Mouse (Mus musculus) lung, embryonic 14.5 days (tissue): ENCODE results near the gene Iqub. TPM values are rescaled to one million over a fixed set of nuclear protein-coding genes. Genes with fewer than 3 reads are reported as not detected.

Source experiments
- ATAC-seq: fragments of 200-750 bp; cut with Nextera tagmentation; 2 replicates; pipeline ENCODE4 v1.8.0; 2017; ENCODE audit warnings: mild to moderate bottlenecking, moderate TSS enrichment, moderate library complexity; ENCODE audit not compliant: insufficient read depth
- DNase-seq: peaks from one replicate; pipeline ENCODE4 v3.0.0-alpha.2; 2015
- H3K27ac ChIP-seq: fragments of 300-500 bp; sonication (generic); 2 replicates; pipeline ENCODE4 v1.5.1; 2014; ENCODE audit warnings: low read depth, mild to moderate bottlenecking, moderate library complexity
- H3K27me3 ChIP-seq: fragments of 300-500 bp; sonication (generic); 2 replicates; pipeline ENCODE4 v1.6.1; 2014; ENCODE audit warnings: low read length, control low read depth; ENCODE audit not compliant: insufficient read depth
- H3K36me3 ChIP-seq: fragments of 300-500 bp; sonication (generic); 2 replicates; pipeline ENCODE4 v1.6.1; 2014; ENCODE audit warnings: control low read depth; ENCODE audit not compliant: insufficient read depth
- H3K4me1 ChIP-seq: fragments of 300-500 bp; sonication (generic); 2 replicates; pipeline ENCODE4 v1.6.1; 2014; ENCODE audit warnings: antibody characterized with exemption, control low read depth; ENCODE audit not compliant: insufficient read depth
- H3K4me2 ChIP-seq: fragments of 300-500 bp; sonication (generic); 2 replicates; pipeline ENCODE4 v1.6.1; 2014; ENCODE audit warnings: mild to moderate bottlenecking
- H3K4me3 ChIP-seq: fragments of 300-500 bp; sonication (generic); 2 replicates; pipeline ENCODE4 v1.5.1; 2014; ENCODE audit warnings: low read depth, low read length
- H3K9ac ChIP-seq: fragments of 300-500 bp; sonication (generic); 2 replicates; pipeline ENCODE4 v1.6.1; 2014
- H3K9me3 ChIP-seq: fragments of 300-500 bp; sonication (generic); 2 replicates; pipeline ENCODE4 v1.6.1; 2016; ENCODE audit warnings: low read depth, low read length, control low read depth
- CTCF ChIP-seq: IDR thresholded peaks from 2 replicates; pipeline ENCODE4 v1.5.1; 2016; ENCODE audit warnings: antibody characterized with exemption, low read depth
- WGBS: fragments of 180-500 bp; shearing (Covaris S2); extraction: QIAGEN DNeasy Blood & Tissue Kit; methylation state at CpG from one replicate; pipeline ENCODE4 v1.1.7; 2014; 5-methylcytosine and 5-hydroxymethylcytosine counted together
- polyA plus RNA-seq: library from polyadenylated mRNA; unstranded; fragments of >200 nt; fragmentation: Nextera tagmentation; extraction: Ambion mirVana; gene quantifications from 2 replicates; pipeline ENCODE4 v1.2.1, GENCODE M21; 2014

The Iqub gene
- polyA plus RNA-seq, 1 experiment from 2014 or later, result 0.09 TPM

- Histone ChIP-seq H3K4me2 (peak within 1 kb of the TSS; percentile 75), H3K9ac (peak within 1 kb of the TSS; percentile 56), H3K4me1 (peaks cover 5% of the 10 kb centered on the region), H3K27me3 (no peaks in the 10 kb centered on the region), H3K36me3 (peaks cover 9% of the 10 kb centered on the region; the same call in 1 of the 2 replicates), H3K9me3 (no peaks in the 10 kb centered on the region), H3K4me3 (peak within 1 kb of the TSS; percentile 57), H3K27ac (0 out of 2 replicates have a peak within 1 kb of the TSS, but pooled peaks have one; percentile 3)
- DNase-seq, result no peak
- no peak for ATAC-seq
- no peak for TF ChIP-seq CTCF
- WGBS, result 46% methylated on average over 2 of the region's 2 CpGs
Observed at GRCm38 (mm10) chr6:24528064-24528243, 13.1 kb upstream of the Iqub start, which contains the start of gene Asb15. Gene Asb15 (plus strand): TSS chr6:24528144.

- H3K4me2 ChIP-seq, result peak within 1 kb of the TSS; percentile 75
- H3K27ac ChIP-seq, result 0 out of 2 replicates have a peak within 1 kb of the TSS, but pooled peaks have one; percentile 3
- peaks cover 11% of the 10 kb centered on the region; the same call in 1 of the 2 replicates for H3K36me3 ChIP-seq
- TF ChIP-seq CTCF, result 0 out of 2 replicates have a peak, but pooled peaks have one; percentile 12
- H3K27me3 ChIP-seq, result no peaks in the 10 kb centered on the region
- WGBS, result 1% methylated on average over 53 of the region's 53 CpGs
- peak within 1 kb of the TSS; percentile 57 for H3K4me3 ChIP-seq
- ATAC-seq, result peak; percentile 98
- no peaks in the 10 kb centered on the region for H3K9me3 ChIP-seq
- H3K4me1 ChIP-seq, result peaks cover 5% of the 10 kb centered on the region
- H3K9ac ChIP-seq, result peak within 1 kb of the TSS; percentile 56
- peak; percentile 98 for DNase-seq
Observed at GRCm38 (mm10) chr6:24527155-24528063, 12.5 kb upstream of the Iqub start, which contains the start of gene Ndufa5. Gene Ndufa5 (minus strand): TSS chr6:24528013.

- Histone ChIP-seq H3K27me3 (no peaks in the 10 kb centered on the region), H3K27ac (no peak overlapping the region), H3K4me2 (peak overlapping the region; percentile 75; the same call in 1 of the 2 replicates), H3K9ac (no peak overlapping the region), H3K36me3 (peaks cover 28% of the 10 kb centered on the region; the same call in 1 of the 2 replicates), H3K4me1 (peaks cover 5% of the 10 kb centered on the region), H3K4me3 (no peak overlapping the region), H3K9me3 (no peaks in the 10 kb centered on the region)
- DNase-seq, result no peak
- no peak for TF ChIP-seq CTCF
- ATAC-seq, result no peak
- 81% methylated on average over 3 of the region's 3 CpGs for WGBS
Observed at GRCm38 (mm10) chr6:24525705-24526104, 10.8 kb upstream of the Iqub start.

GRCm38 (mm10) chr6:24516197-24516596 is 1.3 kb upstream of the Iqub start:
- peak; percentile 79 for DNase-seq
- H3K9ac ChIP-seq, result no peak overlapping the region
- no peak overlapping the region for H3K27ac ChIP-seq
- H3K4me1 ChIP-seq, result no peaks in the 10 kb centered on the region
- peaks cover 21% of the 10 kb centered on the region for H3K36me3 ChIP-seq
- peak; percentile 73 for ATAC-seq
- H3K4me3 ChIP-seq, result no peak overlapping the region
- 41% methylated on average over 2 of the region's 2 CpGs for WGBS
- no peaks in the 10 kb centered on the region for H3K9me3 ChIP-seq
- TF ChIP-seq CTCF, result peak; percentile 63
- H3K27me3 ChIP-seq, result no peaks in the 10 kb centered on the region
- H3K4me2 ChIP-seq, result no peak overlapping the region

- whole genome bisulfite sequencing, result 67% methylated on average over 2 of the region's 2 CpGs
- H3K36me3 ChIP-seq, result no peaks in the 10 kb centered on the region
- TF ChIP-seq CTCF, result no peak
- DNase-seq (peak; percentile 51), ATAC-seq (no peak)
- no peaks in the 10 kb centered on the region for H3K4me1 ChIP-seq
- H3K9ac ChIP-seq, result no peak overlapping the region
- no peaks in the 10 kb centered on the region for H3K27me3 ChIP-seq
- H3K27ac ChIP-seq, result no peak overlapping the region
- H3K4me3 ChIP-seq, result no peak overlapping the region
- no peak overlapping the region for H3K4me2 ChIP-seq
- H3K9me3 ChIP-seq, result no peaks in the 10 kb centered on the region
Observed at GRCm38 (mm10) chr6:24504141-24504540, 10.7 kb downstream of the Iqub start.

- DNase-seq (peak; percentile 70), ATAC-seq (no peak)
- H3K27me3 ChIP-seq, result no peaks in the 10 kb centered on the region
- TF ChIP-seq CTCF, result peak; percentile 63
- no peak overlapping the region for H3K4me2 ChIP-seq
- H3K4me3 ChIP-seq, result no peak overlapping the region
- no peaks in the 10 kb centered on the region for H3K36me3 ChIP-seq
- no peaks in the 10 kb centered on the region for H3K9me3 ChIP-seq
- H3K4me1 ChIP-seq, result no peaks in the 10 kb centered on the region
- 3% methylated on average over 1 of the region's 1 CpGs for WGBS
- no peak overlapping the region for H3K27ac ChIP-seq
- H3K9ac ChIP-seq, result no peak overlapping the region
Observed at GRCm38 (mm10) chr6:24490341-24490740, 24.5 kb downstream of the Iqub start.

GRCm38 (mm10) chr6:24486530-24486929 is 28.3 kb downstream of the Iqub start:
- H3K4me3 ChIP-seq, result no peak overlapping the region
- H3K36me3 ChIP-seq, result no peaks in the 10 kb centered on the region
- no peaks in the 10 kb centered on the region for H3K4me1 ChIP-seq
- H3K27ac ChIP-seq, result no peak overlapping the region
- no peaks in the 10 kb centered on the region for H3K27me3 ChIP-seq
- ATAC-seq, result no peak
- no peak for TF ChIP-seq CTCF
- DNase-seq, result no peak
- H3K4me2 ChIP-seq, result no peak overlapping the region
- 67% methylated on average over 5 of the region's 5 CpGs for WGBS
- H3K9ac ChIP-seq, result no peak overlapping the region
- H3K9me3 ChIP-seq, result no peaks in the 10 kb centered on the region
